Mouse (Mus musculus) heart, adult 11 months (tissue): ENCODE results near the gene Chrng.

Source experiments
- DNase-seq: peaks from one replicate; pipeline ENCODE4 v3.0.0; 2022

The Chrng gene

GRCm38 (mm10) chr1:87259316-87259715 is 54.9 kb downstream of the Chrng start:
- no peak for DNase-seq
